Mouse (Mus musculus) embryo, embryonic 9.5 days (tissue): ENCODE results near the gene Tstd2.

ENCODE experiments used
- DNase-seq: peaks from one replicate; pipeline ENCODE4 v3.0.0-alpha.2; 2017; ENCODE audit errors: extremely low spot score

Tstd2 gene

GRCm38 (mm10) chr4:46084416-46085172 is 53.9 kb downstream of the Tstd2 start:
- no peak for DNase-seq

- no peak for DNase-seq
These were observed 55.9 kb downstream of the Tstd2 start for GRCm38 (mm10) chr4:46082555-46082954.

GRCm38 (mm10) chr4:46080261-46080660 is 58.2 kb downstream of the Tstd2 start:
- DNase-seq, result no peak

- DNase-seq, result no peak
These were observed 61.6 kb downstream of the Tstd2 start for GRCm38 (mm10) chr4:46076892-46077291.

GRCm38 (mm10) chr4:46075664-46076063 is 62.8 kb downstream of the Tstd2 start:
- no peak for DNase-seq

GRCm38 (mm10) chr4:46073736-46074135 is 64.8 kb downstream of the Tstd2 start:
- DNase-seq, result no peak

GRCm38 (mm10) chr4:46072631-46073030 is 65.9 kb downstream of the Tstd2 start:
- DNase-seq, result no peak

- DNase-seq, result no peak
These were observed 68.5 kb downstream of the Tstd2 start for GRCm38 (mm10) chr4:46069851-46070482.

- no peak for DNase-seq
These were observed 69.9 kb downstream of the Tstd2 start for GRCm38 (mm10) chr4:46068573-46068972.

GRCm38 (mm10) chr4:46068060-46068459 is 70.4 kb downstream of the Tstd2 start:
- no peak for DNase-seq

- DNase-seq, result no peak
These were observed 72.7 kb downstream of the Tstd2 start for GRCm38 (mm10) chr4:46065695-46066340.

- no peak for DNase-seq
These were observed 73.5 kb downstream of the Tstd2 start for GRCm38 (mm10) chr4:46064961-46065360.
